Mouse (Mus musculus) T-cell, adult 2 months (primary cell): Measurements from ENCODE around the gene Gsk3a.

Experiments used
- DNase-seq: peaks from one replicate; pipeline ENCODE4 v3.0.0; 2022; ENCODE audit warnings: low spot score

Gsk3a gene

GRCm38 (mm10) chr7:25237249-25238014, at the start of gene Gsk3a:
Gene Gsk3a (minus strand): TSS chr7:25237851.
- peak; percentile 97 for DNase-seq

- DNase-seq = no peak
These were observed 49.3 kb upstream of the Gsk3a start for GRCm38 (mm10) chr7:25286989-25287388.

- no peak for DNase-seq
These were observed 48.0 kb upstream of the Gsk3a start for GRCm38 (mm10) chr7:25285511-25286238.

- DNase-seq = no peak
These were observed 47.1 kb upstream of the Gsk3a start for GRCm38 (mm10) chr7:25284766-25285165.

- DNase-seq = no peak
These were observed 46.5 kb upstream of the Gsk3a start for GRCm38 (mm10) chr7:25284171-25284570.

GRCm38 (mm10) chr7:25283637-25284036, 46.0 kb upstream of the Gsk3a start:
- DNase-seq = no peak

GRCm38 (mm10) chr7:25282731-25283211, 45.1 kb upstream of the Gsk3a start:
- peak; percentile 38 for DNase-seq

- peak; percentile 97 for DNase-seq
These were observed 44.3 kb upstream of the Gsk3a start for GRCm38 (mm10) chr7:25281734-25282601.

- no peak for DNase-seq
These were observed 43.6 kb upstream of the Gsk3a start for GRCm38 (mm10) chr7:25281166-25281733.

- no peak for DNase-seq
These were observed 42.5 kb upstream of the Gsk3a start for GRCm38 (mm10) chr7:25279861-25280791.

GRCm38 (mm10) chr7:25279076-25279860, 41.6 kb upstream of the Gsk3a start:
- peak; percentile 80 for DNase-seq

- DNase-seq = peak; percentile 94
These were observed 40.9 kb upstream of the Gsk3a start for GRCm38 (mm10) chr7:25278341-25279075.

GRCm38 (mm10) chr7:25277998-25278340, 40.3 kb upstream of the Gsk3a start:
- DNase-seq = no peak

GRCm38 (mm10) chr7:25277405-25277804, 39.8 kb upstream of the Gsk3a start:
- DNase-seq = no peak

GRCm38 (mm10) chr7:25275555-25276298, 38.1 kb upstream of the Gsk3a start:
- DNase-seq = no peak

GRCm38 (mm10) chr7:25274996-25275395, 37.3 kb upstream of the Gsk3a start:
- DNase-seq = no peak

- DNase-seq = peak; percentile 64
These were observed 36.9 kb upstream of the Gsk3a start for GRCm38 (mm10) chr7:25274571-25274970.
